Mouse (Mus musculus) heart, postnatal 10 days (tissue): ENCODE measurements at regions not wholly inside any gene's neighbourhood (a gene's known extent, or its start where the extent isn't known, plus 50 kb on each side); places are given as distances from the start of the nearest gene placed in this dataset.

Experiments used
- DNase-seq, 2 experiments: peaks; one replicate each; pipeline ENCODE4 v3.0.0; 2021
- intact Hi-C: fragments of 180-260 bp; cut with DNase I; formaldehyde crosslinking; loops from one replicate; pipeline ENCODE4 v1.15.1; 2025

DNA sequence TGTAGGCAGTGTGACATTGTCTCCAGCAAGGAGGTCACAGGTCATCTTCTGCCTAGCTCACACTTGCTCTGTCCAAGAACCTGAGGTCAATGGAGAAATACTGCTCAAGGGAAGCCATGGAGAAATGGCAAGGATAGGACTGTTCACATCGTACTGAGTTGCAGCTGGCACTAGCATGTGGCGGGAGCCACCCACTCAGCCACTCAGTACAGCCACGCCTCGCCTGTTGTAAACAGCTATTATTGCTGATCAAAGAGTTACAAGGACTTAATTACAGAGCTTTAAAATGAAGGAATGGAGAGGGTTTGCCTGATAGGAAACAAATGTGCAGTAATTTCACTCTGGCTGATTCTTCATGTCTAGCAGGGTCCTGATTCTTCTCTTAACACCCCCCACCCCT lies 64.8 kb downstream of the Dll1 start:
- intact Hi-C loops, result no loop called here
- no peak for DNase-seq

DNA sequence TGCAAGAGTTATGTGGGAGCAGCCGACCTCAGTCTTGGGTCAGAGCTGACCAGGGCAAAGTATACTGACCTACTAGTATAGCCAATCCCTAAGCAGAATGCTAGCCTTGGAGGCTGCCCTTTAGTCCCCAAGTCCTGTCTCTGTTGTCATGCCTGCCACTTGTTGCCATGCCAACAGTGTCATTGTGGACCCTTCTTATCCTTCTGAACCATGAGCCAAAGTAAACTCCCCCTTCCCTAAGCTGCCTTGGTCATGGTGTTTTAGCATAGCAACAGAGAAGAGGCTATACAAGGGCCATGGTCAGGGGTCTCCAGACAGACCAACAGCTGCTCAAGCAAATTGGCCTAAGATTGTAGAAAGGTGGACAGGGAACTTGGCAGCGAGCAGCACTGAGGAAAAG lies 66.2 kb downstream of the Dll1 start:
- no peak for DNase-seq
- intact Hi-C loops, result no loop called here

DNA sequence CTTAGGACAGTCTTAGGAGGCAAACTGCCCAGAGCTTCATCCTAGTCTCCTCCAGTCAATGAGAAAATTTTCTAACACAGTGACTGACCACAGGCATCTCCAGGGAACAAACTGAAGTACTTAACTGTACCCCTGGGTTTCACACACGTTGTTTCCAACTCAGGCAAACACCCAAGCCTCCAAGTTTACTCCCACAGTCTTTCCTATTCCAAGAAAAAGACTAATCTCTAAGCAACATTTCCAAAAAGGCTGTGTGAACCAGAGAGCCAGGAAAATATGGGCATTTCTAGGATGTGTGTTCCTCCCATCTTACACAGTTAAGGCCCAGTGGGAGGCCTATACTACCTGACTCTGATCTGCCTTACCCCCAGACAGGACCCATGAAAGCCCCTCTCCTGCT lies 74.6 kb downstream of the Dll1 start:
- no peak for DNase-seq
- intact Hi-C loops, result no loop called here

DNA sequence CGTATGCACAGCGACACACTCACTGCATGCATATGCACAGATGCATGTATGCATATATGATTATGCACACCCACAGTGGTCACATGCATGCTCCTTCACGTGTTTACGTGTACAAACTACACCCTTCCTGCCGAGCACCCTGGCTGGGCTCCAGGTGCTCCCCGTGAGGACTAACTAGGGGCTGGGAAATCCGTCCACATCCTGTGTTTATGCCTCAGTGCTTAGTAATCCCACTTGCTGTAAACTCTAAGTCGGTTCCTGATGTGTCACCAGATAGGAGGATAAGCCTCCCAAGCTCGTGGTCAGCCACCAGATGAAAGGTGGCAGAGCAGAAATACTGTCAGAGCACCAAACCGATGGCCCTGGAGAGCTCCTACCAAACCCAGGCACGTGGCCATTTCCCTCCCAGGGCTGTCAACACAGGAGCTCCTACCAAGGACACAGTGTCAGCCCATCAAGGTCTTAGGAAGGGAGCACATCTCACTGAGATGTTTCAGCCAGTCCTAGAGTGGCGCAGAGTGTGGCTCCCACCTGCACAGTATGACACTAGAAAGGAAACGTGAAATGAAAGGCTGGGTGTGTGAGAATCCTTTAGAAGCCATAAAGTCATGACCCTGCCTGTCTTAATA lies 76.8 kb downstream of the Dll1 start:
- intact Hi-C loops, result no loop called here
- peak in 1 of 2 experiments; percentile 7 for DNase-seq

DNA sequence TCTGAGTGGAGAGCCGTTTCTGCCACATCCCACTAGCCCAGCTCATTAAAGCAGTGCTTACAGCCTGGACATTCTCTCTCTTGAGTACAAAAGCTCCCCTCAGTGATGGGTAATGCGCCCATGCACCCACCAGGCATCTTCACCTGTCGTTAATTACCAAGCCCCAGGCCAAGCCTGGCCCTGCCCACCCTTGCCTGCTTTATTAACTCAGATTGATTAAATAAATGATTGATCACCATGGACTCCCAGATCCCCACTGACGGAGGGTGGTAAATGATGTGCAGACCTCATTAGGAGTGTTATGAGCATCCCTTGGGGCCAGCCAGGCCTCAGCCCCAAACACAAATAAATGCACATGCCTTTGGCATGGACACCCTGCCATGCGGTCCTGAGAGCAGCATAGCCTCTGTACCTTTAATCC lies 82.5 kb downstream of the Dll1 start:
- intact Hi-C loops, result no loop called here
- DNase-seq, result no peak

DNA sequence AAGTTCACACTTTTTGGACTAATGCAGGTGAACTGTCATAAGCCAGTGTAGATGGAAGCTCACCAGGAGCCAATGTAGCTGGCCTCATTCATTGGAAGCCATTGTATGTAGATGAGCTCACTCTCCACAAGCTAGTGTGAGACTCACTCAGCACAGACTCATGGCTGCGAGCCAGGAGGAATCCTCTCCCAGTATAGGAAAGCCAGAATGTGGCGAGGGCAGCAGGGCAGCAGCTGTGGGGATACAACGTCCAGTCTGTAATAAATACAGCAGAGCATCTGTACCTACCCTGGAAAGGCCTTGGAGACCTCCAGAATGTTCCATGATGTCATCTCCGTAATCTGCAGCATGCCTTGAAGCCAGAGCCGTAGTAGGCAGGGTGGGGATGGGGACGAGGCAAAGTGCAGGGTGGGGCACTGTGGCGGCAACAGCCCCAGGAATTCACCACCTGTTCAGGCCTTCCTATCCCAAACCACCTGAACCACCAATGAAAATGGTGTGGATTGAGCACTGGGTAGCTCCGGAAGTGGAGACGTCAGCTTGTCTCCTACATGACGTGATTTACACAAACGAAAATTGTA lies 84.1 kb downstream of the Dll1 start:
- intact Hi-C loops, result no loop called here
- DNase-seq, result peak in 1 of 2 experiments; percentile 21

DNA sequence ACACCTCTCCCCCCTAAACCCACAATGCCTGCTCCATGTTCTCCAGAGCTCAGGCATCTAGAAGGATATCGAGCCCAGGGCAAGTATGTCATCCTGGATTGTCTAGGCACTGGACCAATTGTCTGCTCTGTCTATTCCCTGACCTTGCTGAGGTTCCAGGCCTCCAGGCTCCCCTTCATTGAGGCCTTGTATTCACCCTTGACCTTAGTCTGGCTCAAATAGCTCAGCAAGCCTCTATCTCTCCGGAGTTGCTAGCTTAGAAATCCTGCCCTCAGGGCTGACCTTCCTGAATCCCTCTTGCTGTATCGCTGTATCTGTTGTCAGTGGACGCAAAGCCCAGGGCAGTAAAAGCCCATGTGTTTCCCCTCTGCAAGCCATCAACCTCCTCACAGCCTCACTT lies 85.0 kb downstream of the Dll1 start:
- DNase-seq, result no peak
- intact Hi-C loops, result no loop called here

DNA sequence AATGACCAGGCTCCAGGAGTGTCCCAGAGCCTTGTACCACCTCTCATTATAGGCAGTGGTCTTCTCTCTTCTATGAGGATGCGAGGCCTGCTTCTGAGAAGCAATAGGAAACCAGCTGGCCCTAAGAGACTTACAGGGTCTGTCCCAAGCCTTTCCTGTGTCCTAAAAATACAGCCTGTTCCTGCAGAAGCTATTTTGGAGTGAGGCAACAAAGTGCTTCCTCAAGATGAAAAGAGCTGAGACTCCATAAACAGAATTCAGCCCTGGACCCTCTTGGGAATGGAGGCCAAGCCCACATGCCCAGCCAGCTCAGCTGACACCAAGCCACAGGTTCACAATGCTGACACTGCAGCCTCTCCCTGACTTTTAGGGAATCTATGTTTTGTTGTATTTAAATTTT lies 86.3 kb downstream of the Dll1 start:
- no peak for DNase-seq
- intact Hi-C loops, result no loop called here

DNA sequence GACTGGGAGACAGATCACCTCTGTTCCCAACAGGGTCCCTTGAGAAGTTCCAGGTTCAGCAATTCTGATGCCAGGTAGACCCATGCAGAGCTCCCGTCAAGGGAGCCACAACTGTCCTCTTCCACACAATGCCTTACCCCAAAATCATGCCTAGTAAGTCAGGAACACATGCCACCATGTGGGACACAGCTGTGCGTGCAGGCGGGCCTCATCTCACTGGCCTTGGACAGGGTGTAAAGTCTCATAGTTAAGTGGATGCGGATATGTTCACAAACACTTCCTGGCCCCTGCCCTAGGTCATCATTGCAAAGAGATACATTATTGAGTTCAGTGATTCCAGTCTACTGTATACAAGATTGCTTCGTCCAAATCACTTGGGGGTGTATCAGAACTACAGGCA lies 87.6 kb downstream of the Dll1 start:
- intact Hi-C loops, result no loop called here
- no peak for DNase-seq

DNA sequence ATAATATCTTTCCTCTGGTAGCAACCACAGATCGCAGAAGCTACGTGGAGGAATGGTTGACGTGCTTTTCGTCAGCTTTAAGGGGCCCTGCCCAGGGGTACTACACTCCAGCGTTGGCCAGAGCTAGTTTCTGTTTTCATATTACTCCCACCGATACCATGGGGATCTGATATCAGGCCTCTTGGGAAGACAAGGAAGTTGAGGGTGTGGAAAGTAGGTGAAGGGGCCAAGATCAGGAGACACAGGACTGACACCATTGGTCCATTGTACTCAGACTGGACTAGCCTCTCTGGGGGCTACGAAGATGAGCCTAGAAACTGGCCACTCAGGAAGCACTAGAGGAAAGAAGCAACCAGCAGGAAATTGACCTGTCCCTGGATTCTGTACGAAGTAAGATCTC lies 88.0 kb downstream of the Dll1 start:
- intact Hi-C loops, result no loop called here
- DNase-seq, result no peak

DNA sequence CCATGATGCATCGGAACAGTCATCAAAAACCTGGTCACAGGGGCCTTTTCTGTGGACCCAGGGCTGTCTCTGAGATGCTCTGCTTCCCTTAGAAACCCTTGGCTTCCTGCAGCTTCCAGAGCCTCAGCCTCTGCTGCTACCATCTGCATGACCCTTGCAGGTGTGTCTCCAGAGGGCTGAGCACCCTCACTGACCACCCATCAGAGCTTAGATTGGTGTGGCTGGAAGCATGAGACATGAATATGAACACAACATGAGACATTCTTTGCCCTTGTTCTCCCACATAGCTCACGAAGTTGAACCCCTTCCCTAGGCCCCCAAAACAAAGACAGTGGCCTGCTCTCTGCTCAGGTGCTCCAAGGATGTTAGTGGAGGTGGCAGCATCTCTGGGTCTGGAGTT lies 90.1 kb downstream of the Dll1 start:
- intact Hi-C loops, result no loop called here
- DNase-seq, result no peak

DNA sequence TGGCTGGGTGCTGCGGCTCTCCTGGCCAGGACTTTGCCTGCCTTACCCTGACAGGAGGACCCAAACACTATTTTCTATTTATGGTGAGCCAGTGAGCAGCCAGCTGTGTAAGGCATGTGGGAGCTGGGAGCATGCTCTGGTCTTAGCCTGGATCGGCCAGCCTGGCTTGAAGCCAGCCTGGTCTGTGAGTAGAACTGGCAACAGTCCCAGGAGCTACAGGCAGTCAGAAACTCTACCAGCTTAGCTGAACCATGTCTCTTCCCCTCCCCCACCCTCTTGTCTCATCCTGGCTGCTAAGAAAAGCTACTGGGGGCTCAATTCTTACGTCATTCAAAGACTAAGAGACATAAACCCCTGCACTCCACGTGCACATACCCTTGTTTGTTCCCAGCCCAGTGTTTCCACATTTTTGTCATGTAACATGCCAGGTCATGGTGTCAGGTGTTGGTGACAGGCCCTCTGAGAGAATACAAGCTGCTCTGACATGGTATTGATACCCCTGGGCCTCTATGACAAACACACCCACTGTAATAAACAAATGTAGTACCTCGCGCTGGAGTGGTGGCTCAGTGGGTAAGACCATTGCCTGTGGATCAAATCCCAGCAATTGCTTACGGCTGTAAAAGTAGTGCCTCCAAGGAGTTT lies 91.2 kb downstream of the Dll1 start:
- intact Hi-C loops, result loop anchor here (2.0 kb wide), 1 partner anchor 91 kb away; the partner anchor contains the start of gene Dll1

DNA sequence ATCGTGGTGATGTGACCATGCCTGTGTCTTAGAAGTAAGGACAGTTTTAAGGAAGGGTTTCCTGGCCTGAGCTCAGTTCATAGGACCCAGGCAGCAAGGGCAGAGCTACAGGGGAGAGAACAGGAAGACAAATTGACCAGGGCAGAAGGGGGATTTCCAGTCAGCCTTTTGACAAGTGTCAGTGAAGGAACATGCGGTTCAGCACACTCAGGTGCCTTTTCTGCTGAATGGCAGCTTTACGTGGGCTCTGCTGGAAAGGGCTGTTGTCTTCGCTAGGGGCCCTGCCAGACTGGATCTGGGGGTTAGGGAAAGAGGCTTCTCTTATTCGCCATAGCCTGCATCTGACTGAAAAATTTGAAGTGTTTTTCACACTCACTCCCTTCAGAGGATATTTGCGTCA lies 106.8 kb downstream of the Dll1 start:
- intact Hi-C loops, result no loop called here
- no peak for DNase-seq

More for the DNA sequence above, 91.2 kb downstream of the Dll1 start:
- peak; percentile 85 to 88 for DNase-seq

DNA sequence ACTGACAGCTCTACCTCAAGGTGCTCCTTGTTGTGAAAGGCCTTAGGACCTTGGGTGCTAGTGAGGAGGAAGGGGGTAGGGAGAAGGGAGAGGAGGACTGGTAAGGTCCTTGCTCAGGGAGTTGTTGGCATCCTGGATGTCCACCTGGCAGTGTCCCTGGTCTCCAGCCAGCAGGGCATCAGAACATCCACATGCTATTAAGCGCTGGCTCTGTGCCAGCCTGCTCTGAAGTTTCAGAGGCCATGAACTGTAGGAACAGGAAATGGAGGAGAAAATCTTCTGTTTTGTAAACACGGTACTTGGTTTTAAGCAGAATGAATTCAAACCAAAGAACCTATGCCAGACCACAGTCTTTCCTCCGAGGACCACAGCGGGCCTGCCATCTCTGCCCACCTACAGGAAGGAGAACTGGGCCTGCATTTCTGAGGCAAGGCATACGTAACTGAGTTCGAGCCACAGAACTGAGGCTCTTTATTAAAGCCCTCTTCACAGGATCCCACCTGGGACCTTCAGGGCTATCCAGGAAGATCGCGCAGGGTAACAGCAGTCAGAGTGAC lies 107.5 kb downstream of the Dll1 start:
- intact Hi-C loops, result no loop called here
- no peak for DNase-seq

DNA sequence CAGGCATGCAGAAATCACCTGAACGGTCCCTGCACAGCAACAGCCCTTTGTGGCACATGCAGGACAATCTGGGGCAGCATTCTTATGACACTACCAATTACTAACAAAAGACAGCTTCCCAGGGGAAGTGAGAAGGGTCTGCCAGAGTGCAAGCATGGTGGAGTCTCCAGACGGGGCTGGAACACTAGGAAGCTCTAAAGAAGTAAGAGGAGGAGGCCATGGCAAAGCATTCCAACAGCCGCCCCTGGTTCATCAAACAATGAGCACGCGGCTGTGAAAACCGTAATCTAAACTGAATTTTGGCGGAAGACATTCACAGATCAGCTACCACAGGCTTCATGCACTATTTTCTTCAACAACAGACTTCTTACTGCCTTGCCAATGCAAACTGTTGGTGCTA lies 109.0 kb downstream of the Dll1 start:
- no peak for DNase-seq
- intact Hi-C loops, result no loop called here

DNA sequence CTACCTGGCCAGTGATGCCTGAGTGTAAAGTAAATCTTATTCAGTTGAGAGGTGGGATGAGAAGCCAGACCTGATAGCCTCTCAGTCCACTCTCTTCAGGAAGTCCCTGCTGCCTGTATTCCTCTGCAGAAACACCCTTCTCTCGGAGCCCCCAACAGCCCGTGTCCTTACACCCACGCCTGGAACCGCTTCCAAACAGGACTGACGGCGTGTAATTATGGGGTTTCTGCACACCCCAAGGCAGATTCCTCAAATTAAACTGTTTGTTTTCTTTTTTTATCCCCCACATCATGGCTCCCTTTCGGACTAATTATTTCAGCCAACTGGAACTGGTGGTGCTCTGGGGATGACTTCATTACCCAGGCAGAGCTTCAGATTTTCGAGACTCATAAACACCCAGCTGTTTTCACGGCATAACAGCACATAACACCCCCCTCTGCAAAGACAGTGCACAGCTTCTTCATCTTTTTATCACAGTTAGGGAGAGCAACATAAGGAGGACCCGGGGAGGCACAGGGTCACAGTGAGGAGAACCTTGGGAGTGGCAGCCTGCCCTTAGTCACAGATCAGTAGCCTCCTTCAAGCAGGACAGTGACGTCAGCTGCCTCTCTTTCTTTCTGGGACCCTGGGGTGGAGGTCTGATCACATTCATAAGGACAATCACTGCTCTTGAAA lies 117.1 kb downstream of the Dll1 start:
- peak; percentile 7 to 9 for DNase-seq
- intact Hi-C loops, result no loop called here

DNA sequence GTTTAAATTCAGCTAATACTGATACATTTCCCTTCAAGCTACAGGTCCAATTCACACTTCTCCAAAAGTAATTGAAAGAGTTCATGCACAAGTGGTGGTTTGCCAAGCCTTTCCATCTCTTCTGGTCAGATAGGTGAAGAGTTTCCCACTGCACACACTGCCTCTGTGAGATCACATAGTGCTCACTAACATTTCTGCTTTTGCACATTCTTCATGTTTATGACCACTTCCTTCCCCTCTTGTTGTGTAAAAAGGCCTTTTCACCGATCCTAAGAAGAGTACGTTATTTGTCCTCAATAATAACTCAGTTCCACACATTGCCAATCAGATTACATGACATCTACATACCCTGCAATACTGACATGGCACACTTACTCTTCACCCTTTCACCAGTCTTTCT lies 120.8 kb downstream of the Dll1 start:
- DNase-seq, result no peak
- intact Hi-C loops, result no loop called here

DNA sequence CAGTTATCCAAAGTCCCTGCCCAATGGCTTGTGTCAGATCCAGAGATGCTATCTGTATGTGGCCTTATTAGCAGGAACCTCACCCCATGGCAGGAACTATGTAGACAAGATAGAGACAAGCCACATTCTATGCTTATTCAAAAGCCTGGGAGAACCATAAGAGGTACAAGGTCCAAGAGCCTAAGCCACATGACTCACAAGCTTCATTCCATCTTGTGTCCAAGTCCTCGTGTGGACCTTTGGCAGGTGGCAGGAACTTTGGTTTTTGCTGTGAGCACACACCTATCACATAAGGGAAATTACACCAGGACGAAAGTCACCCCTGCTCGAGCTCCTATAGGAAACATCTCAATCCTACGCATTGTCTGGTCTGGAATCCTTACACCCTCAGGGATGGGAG lies 122.9 kb downstream of the Dll1 start:
- intact Hi-C loops, result no loop called here
- no peak for DNase-seq

DNA sequence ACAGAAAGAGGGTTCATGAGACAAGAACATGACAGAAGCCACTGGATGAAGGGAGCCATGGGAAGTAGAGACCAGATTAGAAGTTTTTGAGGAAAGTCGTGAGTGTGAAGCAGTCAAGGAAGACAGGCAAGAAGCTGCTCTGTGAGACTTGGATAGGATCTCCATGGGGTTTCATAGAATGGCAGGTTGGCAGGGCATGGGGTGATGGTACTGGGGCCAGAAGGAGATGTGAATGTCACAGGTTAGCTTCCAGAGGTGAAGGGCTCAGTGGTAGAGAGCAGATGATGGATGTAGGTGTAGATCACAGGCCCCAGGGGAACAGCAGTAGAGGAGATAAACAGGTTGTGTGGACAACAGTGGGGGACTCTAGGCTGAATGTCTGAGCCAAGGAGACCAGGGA lies 123.4 kb downstream of the Dll1 start:
- intact Hi-C loops, result no loop called here
- no peak for DNase-seq

DNA sequence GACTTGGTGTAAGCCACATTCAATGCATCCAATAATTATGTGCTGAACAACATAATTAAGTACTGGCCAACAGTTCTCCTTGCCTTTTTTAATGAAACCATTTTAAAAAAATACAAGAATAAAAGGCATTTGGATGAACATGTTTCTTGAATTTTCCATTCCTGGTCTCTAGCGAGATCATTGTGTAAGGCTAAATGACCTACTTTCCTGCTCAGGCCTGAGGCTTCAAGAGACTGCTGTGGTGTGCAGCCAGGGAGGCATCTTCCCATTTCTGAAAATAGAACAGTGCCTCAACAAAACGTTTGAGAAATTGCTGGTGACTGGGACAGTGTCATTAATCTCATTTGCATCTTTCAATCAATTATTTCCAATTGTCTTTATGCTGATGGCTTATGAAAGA lies 124.5 kb downstream of the Dll1 start:
- no peak for DNase-seq
- intact Hi-C loops, result no loop called here

DNA sequence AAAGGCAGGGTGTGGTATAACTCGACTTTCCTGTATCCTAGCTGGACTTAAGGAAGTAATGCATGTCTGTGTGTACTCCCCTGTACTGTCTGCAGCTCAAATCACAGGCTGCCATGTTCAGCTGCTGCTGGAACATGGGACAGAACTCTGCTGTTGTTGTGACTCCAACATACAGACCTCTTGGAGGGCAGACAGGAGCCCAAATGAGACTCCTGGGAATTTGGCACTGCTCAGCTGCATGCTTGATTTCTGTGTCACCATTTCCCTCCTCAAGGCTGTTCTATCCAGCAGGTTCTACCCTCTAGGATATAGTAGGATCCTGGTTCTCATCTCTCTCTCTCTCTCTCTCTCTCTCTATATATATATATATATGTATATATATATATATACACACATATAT lies 125.0 kb downstream of the Dll1 start:
- DNase-seq, result no peak
- intact Hi-C loops, result no loop called here

DNA sequence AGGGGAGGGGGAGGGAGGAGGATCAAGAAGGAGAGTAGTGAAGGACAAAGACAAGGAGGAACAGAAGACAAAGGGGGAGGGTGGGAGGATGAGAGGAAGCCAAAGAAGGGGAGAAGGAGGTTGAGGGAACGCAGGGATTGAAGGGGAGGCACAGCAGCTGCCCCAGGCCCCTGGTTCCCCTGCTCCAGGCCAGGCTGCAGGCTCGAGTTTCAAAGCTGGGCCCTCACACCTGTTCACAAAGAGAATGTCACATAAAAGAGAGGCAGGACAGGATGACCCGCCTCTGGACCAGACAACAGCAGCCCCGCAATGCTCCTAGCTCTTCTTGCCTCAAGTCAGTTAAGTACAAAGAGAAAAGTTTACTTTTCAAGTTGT lies 128.3 kb downstream of the Dll1 start:
- intact Hi-C loops, result no loop called here
- no peak for DNase-seq
